Mouse (Mus musculus) stomach, embryonic 14.5 days (tissue): ENCODE data around the gene Eif3f. TPM values are rescaled to one million over a fixed set of nuclear protein-coding genes. Genes with fewer than 3 reads are reported as not detected.

Source experiments
- ATAC-seq: fragments of 200-750 bp; cut with Nextera tagmentation; 2 replicates; pipeline ENCODE4 v1.8.0; 2017; ENCODE audit warnings: low read depth, moderate TSS enrichment; ENCODE audit not compliant: insufficient number of reproducible peaks, insufficient read depth, low FRiP score
- H3K27ac ChIP-seq: fragments of 300-500 bp; sonication (generic); 2 replicates; pipeline ENCODE4 v1.5.1; 2014; ENCODE audit warnings: mild to moderate bottlenecking, low read length, moderate library complexity, mixed read lengths
- H3K27me3 ChIP-seq: fragments of 300-500 bp; sonication (generic); 2 replicates; pipeline ENCODE4 v1.6.1; 2014; ENCODE audit warnings: low read length, control low read depth, mixed read lengths; ENCODE audit not compliant: control insufficient read depth, insufficient read depth
- H3K36me3 ChIP-seq: fragments of 300-500 bp; sonication (generic); 2 replicates; pipeline ENCODE4 v1.6.1; 2014; ENCODE audit warnings: mild to moderate bottlenecking, control low read depth, low read length, moderate library complexity, mixed read lengths; ENCODE audit not compliant: control insufficient read depth, insufficient read depth
- H3K4me1 ChIP-seq: fragments of 300-500 bp; sonication (generic); 2 replicates; pipeline ENCODE4 v1.6.1; 2014; ENCODE audit warnings: low read length, control low read depth, mixed read lengths; ENCODE audit not compliant: control insufficient read depth, insufficient read depth
- H3K4me2 ChIP-seq: fragments of 300-500 bp; sonication (generic); replicated peaks from 2 replicates; pipeline ENCODE4 v1.6.1; 2014; ENCODE audit warnings: low read depth, low read length, control low read depth
- H3K4me3 ChIP-seq: fragments of 300-500 bp; sonication (generic); 2 replicates; pipeline ENCODE4 v1.5.1; 2014; ENCODE audit warnings: low read depth, low read length, control low read depth
- H3K9ac ChIP-seq: fragments of 300-500 bp; sonication (generic); replicated peaks from 2 replicates; pipeline ENCODE4 v1.6.1; 2014; ENCODE audit warnings: low read depth, mild to moderate bottlenecking, control low read depth, low read length, moderate library complexity, mixed read lengths
- H3K9me3 ChIP-seq: fragments of 300-500 bp; sonication (generic); 2 replicates; pipeline ENCODE4 v1.6.1; 2016; ENCODE audit warnings: low read depth, low read length, control low read depth; ENCODE audit not compliant: control insufficient read depth
- WGBS: fragments of 180-500 bp; shearing (Covaris S2); extraction: QIAGEN DNeasy Blood & Tissue Kit; methylation state at CpG from one replicate; pipeline ENCODE4 v1.1.7; 2014; 5-methylcytosine and 5-hydroxymethylcytosine counted together
- polyA plus RNA-seq: library from polyadenylated mRNA; unstranded; fragments of >200 nt; fragmentation: Nextera tagmentation; extraction: Ambion mirVana; gene quantifications from 2 replicates; pipeline ENCODE4 v1.2.1, GENCODE M21; 2014

Eif3f gene
- polyA plus RNA-seq: 110 and 113 TPM in 2 replicates

DNA sequence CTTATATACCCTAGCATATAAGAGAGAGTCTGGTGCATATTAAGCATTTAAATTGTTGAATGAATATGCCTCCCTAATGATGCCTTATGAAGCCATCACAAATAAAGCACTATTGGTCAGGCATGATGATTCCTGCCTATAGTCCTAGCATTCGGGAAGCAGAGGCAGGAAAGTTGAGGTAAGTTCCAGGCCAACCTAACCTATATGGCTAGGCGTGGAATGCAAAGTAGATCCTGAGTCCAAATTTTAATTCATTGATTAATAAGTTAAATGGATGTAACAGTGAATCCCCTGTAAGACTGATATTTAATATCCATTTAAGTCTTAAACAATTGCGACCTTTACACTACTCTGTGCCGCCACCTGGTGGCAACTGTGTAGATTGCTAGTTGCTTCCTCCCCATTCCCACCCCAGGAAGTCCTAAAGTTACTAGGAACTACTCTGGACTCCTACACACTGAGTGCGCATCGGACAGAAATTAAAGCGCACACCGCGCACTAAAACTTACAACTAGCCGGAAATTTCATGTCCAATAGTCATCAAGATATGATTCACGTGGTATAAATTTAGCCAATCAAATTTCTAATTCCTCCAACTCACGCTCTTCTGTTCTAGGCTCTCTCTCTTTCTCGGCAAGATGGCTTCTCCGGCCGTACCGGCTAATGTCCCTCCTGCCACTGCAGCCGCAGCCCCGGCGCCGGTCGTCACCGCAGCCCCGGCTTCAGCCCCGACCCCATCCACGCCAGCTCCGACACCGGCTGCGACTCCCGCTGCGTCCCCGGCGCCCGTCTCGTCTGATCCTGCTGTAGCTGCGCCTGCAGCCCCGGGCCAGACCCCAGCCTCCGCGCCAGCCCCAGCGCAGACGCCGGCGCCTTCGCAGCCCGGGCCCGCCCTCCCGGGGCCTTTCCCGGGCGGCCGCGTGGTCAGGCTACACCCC is at the start of gene Eif3f:
Eif3f (plus strand) TSS at position 624 of the 938 bp plus-strand sequence.
- ATAC-seq: peak; percentile 98
- H3K4me2 ChIP-seq: peak within 1 kb of the TSS; percentile 84
- H3K4me3 ChIP-seq: peak within 1 kb of the TSS; percentile 98
- H3K36me3 ChIP-seq: peaks cover 13% of the 10 kb centered on the region
- 2% methylated on average over 50 of the region's 50 CpGs for WGBS
- peak within 1 kb of the TSS; percentile 95 for H3K9ac ChIP-seq
- peak within 1 kb of the TSS; percentile 78; the same call in 1 of the 2 replicates for H3K27ac ChIP-seq
- peaks cover 9% of the 10 kb centered on the region for H3K4me1 ChIP-seq
- H3K27me3 ChIP-seq: no peaks in the 10 kb centered on the region
- H3K9me3 ChIP-seq: no peaks in the 10 kb centered on the region

DNA sequence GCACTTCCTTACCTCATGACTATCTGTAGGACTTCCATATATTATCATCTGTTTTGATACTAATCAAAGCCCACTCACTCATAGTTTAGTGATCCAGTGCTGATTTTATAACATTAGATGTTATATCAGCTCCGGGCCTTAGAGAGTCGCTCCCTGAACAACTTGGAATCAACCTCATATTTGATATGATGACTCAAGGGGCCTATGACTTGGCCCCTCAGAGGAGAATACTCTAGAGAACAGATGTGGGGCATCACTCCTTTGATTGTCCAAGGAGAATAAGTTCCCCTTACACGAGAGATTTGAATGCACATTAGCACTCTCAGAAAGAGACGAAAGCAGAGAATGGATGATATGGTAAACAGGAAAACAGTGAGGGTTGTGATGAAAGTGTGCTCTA is 49.3 kb upstream of the Eif3f start, which contains the start of gene Olfr518:
Olfr518 (minus strand) TSS at position 101 of the 400 bp plus-strand sequence.
- Histone ChIP-seq H3K9me3 (no peaks in the 10 kb centered on the region), H3K4me2 (no peak within 1 kb of the TSS), H3K27me3 (no peaks in the 10 kb centered on the region), H3K27ac (no peak within 1 kb of the TSS), H3K4me3 (no peak within 1 kb of the TSS), H3K36me3 (no peaks in the 10 kb centered on the region), H3K9ac (no peak within 1 kb of the TSS), H3K4me1 (no peaks in the 10 kb centered on the region)
- 76% methylated on average over 4 of the region's 4 CpGs for WGBS
- ATAC-seq: no peak

DNA sequence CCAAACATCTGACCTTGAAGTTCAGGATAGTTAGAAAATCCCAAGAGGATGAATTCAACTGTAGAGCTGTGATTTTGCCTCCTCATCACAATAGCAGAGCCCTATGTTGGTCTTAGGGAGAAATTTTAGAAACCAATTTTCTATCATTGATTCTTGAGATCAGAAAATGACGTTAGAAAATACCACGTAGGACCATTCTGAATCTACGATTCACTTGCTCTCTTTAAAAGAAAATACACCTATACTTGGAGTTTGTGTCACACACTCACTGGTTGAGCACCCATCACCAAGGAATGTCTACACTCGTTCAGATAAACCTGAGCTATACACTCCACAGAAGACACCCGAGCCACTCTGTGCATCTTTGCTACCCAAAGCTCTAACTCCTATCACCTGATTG is 39.9 kb upstream of the Eif3f start, which contains the start of gene Olfr519:
Olfr519 (minus strand) TSS at position 101 of the 400 bp plus-strand sequence.
- Histone ChIP-seq H3K9me3 (no peaks in the 10 kb centered on the region), H3K4me1 (no peaks in the 10 kb centered on the region), H3K4me3 (no peak within 1 kb of the TSS), H3K36me3 (no peaks in the 10 kb centered on the region), H3K27me3 (no peaks in the 10 kb centered on the region), H3K9ac (no peak within 1 kb of the TSS), H3K27ac (no peak within 1 kb of the TSS), H3K4me2 (no peak within 1 kb of the TSS)
- ATAC-seq: no peak
- 88% methylated on average over 5 of the region's 5 CpGs for WGBS

DNA sequence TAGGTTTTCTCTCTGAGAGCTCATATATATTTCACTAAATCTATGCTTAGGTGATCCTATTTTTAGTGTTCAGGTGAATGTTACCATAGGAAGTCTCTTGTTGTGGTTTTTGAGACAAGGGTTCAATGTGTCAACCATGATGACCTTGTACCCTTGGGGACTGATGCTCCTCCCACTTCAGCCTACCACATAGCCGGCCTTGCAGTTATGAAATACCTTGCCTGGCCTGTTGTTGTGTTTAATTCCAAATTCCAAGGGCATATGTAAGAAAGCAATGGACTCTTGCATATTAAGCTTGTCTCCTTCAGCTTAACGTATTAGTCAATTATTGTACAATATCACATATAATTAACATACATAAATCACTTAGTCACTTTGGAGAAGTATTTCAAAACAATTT is 30.2 kb upstream of the Eif3f start:
- Histone ChIP-seq H3K27me3 (no peaks in the 10 kb centered on the region), H3K4me1 (no peaks in the 10 kb centered on the region), H3K9ac (no peak overlapping the region), H3K9me3 (no peaks in the 10 kb centered on the region), H3K4me2 (no peak overlapping the region), H3K27ac (no peak overlapping the region), H3K4me3 (no peak overlapping the region), H3K36me3 (no peaks in the 10 kb centered on the region)
- 83% methylated on average over 2 of the region's 2 CpGs for WGBS
- ATAC-seq: no peak

DNA sequence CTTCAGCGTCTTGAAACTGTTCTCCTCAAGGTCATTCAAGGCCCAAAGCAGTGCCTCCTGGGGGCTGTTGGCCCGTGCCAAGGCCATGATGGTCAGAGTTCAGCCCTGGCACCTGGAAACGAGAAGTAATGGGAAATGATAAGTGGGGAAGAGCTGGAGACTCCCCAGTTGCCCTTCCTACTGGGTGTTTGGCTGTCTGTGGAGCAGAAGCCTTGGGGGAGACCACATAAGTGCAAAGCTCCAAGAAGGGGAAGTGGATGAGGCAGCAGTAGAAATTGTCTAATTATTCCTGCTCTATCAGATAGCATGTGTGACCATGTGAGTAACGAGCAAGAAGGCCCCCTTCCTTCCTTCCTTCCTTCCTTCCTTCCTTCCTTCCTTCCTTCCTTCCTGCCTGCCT is 7.2 kb upstream of the Eif3f start:
- Histone ChIP-seq H3K36me3 (no peaks in the 10 kb centered on the region), H3K4me2 (no peak overlapping the region), H3K4me3 (no peak overlapping the region), H3K9ac (no peak overlapping the region), H3K4me1 (no peaks in the 10 kb centered on the region), H3K9me3 (no peaks in the 10 kb centered on the region), H3K27ac (no peak overlapping the region), H3K27me3 (no peaks in the 10 kb centered on the region)
- no peak for ATAC-seq
- 74% methylated on average over 4 of the region's 4 CpGs for WGBS

DNA sequence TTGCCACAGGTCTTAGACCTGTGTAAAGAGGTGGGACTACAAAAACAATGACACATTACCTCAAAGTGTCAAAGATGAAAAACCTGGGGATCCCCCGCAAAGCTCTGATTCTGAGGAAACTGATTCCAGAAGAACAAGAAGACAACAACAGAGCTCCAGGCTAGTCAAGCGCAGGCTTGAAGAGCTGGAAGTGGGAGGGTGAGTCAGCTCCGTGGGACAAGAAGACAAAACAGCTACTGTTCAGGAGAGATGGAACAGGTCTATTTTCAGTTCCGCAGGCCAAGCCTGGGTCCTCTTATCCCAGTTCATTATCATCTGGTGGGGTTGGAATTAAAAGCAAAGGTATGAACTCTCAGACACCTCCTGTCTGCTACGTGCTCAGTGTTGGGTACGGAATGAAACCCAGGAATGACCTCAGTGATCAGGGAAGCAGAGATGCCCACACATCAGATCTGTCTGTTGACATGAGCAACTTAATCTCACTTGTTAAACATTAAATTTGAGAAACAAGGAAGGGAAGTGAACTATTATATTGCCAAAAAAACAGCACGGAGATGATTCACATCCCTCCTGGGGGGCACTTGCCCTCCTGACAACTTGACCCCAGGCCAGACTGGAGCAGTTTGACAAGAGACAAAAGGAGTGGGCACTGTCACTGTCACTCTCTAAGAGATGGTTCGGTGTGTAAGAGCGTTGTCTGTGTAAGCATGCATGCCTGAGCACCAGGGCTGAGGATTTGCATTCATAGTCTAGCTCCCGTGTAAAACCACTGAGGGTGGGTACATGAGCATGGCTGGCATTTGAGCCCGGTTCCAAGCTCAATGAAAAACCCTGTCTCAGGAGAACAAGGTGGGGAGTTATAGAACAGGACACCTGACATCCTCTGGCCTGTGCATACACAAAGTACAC is 5.7 kb upstream of the Eif3f start:
- H3K9ac ChIP-seq: no peak overlapping the region
- no peak overlapping the region for H3K4me2 ChIP-seq
- no peak overlapping the region for H3K4me3 ChIP-seq
- no peaks in the 10 kb centered on the region for H3K9me3 ChIP-seq
- 75% methylated on average over 11 of the region's 11 CpGs for WGBS
- no peak overlapping the region for H3K27ac ChIP-seq
- ATAC-seq: no peak
- H3K4me1 ChIP-seq: no peaks in the 10 kb centered on the region
- H3K36me3 ChIP-seq: no peaks in the 10 kb centered on the region
- H3K27me3 ChIP-seq: no peaks in the 10 kb centered on the region

DNA sequence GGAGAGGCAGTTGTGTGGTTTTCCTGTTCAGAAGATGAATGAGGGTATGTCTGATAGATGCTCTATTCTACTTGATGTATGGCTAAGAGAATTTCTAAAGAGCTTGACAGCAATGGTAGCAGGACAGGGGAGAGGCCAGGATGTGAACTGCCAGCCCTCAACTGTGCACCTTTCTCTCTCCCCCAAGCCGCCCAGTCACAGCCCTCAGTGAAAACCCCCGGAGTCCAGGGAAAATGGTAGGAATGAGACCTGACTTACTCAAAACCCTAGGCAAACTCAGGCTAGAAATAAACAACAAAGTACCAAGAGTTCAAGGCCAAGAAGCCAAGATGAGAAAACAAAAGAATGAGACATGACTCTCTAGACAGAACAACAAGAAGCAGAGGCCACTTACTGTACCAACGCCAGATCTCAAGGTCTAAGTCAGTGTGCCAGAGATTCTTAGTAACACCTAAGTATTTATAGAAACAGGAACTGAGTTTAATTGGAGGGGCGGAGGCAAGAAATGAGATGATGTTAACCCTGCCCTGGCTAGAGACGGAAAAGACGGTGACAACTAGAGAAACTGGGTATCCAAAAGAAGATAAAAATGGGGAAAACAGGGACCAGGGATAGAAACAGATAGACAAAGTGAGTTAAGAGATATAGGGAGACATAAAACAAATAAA is 4.4 kb upstream of the Eif3f start, which contains the start of gene Nlrp10:
Nlrp10 (minus strand) TSS at position 453 of the 668 bp plus-strand sequence.
- H3K9ac ChIP-seq: no peak within 1 kb of the TSS
- WGBS: 69% methylated on average over 6 of the region's 6 CpGs

DNA sequence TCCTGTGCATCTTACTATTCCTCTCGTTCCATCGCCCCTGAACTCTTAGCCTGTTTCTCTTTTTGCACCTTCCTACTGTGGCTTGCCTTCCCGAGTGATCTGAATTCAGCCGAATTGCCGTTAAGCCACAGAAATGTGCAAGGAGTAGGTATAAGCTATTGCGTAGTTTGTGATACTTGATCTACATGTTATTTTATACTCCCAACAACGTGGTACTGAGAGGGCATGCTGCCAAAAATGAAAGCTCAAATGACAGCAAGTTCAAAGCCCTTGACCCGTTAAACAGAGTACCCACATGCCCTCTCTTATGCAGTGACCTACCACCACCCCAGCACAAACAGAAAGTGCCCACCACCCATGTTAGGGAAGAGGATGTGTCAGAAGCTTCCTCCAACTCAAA is 619 bp downstream of the Eif3f start:
- Histone ChIP-seq H3K9me3 (no peaks in the 10 kb centered on the region), H3K36me3 (peaks cover 20% of the 10 kb centered on the region), H3K4me1 (peaks cover 9% of the 10 kb centered on the region), H3K4me2 (peak overlapping the region; percentile 84), H3K4me3 (peak overlapping the region; percentile 98), H3K27ac (no peak overlapping the region), H3K27me3 (no peaks in the 10 kb centered on the region), H3K9ac (peak overlapping the region; percentile 95)
- ATAC-seq: no peak
- WGBS: 4% methylated on average over 8 of the region's 8 CpGs

More for the DNA sequence above, 4.4 kb upstream of the Eif3f start, which contains the start of gene Nlrp10:
- ATAC-seq: no peak
- Histone ChIP-seq H3K4me1 (no peaks in the 10 kb centered on the region), H3K36me3 (no peaks in the 10 kb centered on the region), H3K4me2 (no peak within 1 kb of the TSS), H3K4me3 (no peak within 1 kb of the TSS), H3K27me3 (no peaks in the 10 kb centered on the region), H3K9me3 (no peaks in the 10 kb centered on the region), H3K27ac (no peak within 1 kb of the TSS)
